7 mouse cellular contexts compared by ENCODE assay signal in genomic region chr7:16931968-16932627, GRCm38 (mm10). TPM values are rescaled to one million over a fixed set of nuclear protein-coding genes. Genes with fewer than 3 reads are reported as not detected.
A peak's percentile ranks its signal among the peaks of the same experiment; 100 is the strongest.
DNase-seq lines count a peak whose midpoint lies in the region; ATAC-seq and TF ChIP-seq lines count a peak whose summit lies in the region.

No protein-coding gene starts in this region.

- 16% methylated on average over 14 of the region's 14 CpGs for WGBS in forebrain, postnatal 0 days
- WGBS in hindbrain, embryonic 11.5 days, result 18% methylated on average over 14 of the region's 14 CpGs

- H3K27me3 ChIP-seq in forebrain, postnatal 0 days (ENCODE audit: insufficient read depth, low read length), result no peaks in the 10 kb centered on the region
- H3K27me3 ChIP-seq in hindbrain, embryonic 11.5 days (ENCODE audit: control insufficient read depth, insufficient read depth, low read length), result no peaks in the 10 kb centered on the region

- peaks cover 4% of the 10 kb centered on the region; the same call in 1 of the 2 replicates for H3K4me1 ChIP-seq in forebrain, postnatal 0 days (ENCODE audit: insufficient read depth)
- no peaks in the 10 kb centered on the region for H3K4me1 ChIP-seq in hindbrain, embryonic 11.5 days (replicated peaks; ENCODE audit: control insufficient read depth, insufficient read depth, low read length)

- no peaks in the 10 kb centered on the region for H3K36me3 ChIP-seq in forebrain, postnatal 0 days (ENCODE audit: insufficient read depth)
- no peaks in the 10 kb centered on the region for H3K36me3 ChIP-seq in hindbrain, embryonic 11.5 days (ENCODE audit: control insufficient read depth, insufficient read depth, low read length)

- H3K4me2 ChIP-seq in forebrain, postnatal 0 days (ENCODE audit: low read depth), result no peak overlapping the region
- H3K4me2 ChIP-seq in hindbrain, embryonic 11.5 days (replicated peaks; ENCODE audit: low read depth, low read length), result no peak overlapping the region

- no peaks in the 10 kb centered on the region for H3K9me3 ChIP-seq in forebrain, postnatal 0 days (ENCODE audit: low read length)
- no peaks in the 10 kb centered on the region for H3K9me3 ChIP-seq in hindbrain, embryonic 11.5 days (ENCODE audit: control insufficient read depth, low read length)

- peak; percentile 70 for ATAC-seq in forebrain, postnatal 0 days
- peak; percentile 71 for ATAC-seq in hindbrain, embryonic 11.5 days (ENCODE audit: low FRiP score)

- H3K4me3 ChIP-seq in forebrain, postnatal 0 days (ENCODE audit: low read depth, low read length), result no peak overlapping the region
- no peak overlapping the region for H3K4me3 ChIP-seq in hindbrain, embryonic 11.5 days (ENCODE audit: low read depth, low read length)

- peak overlapping the region; percentile 76 for H3K27ac ChIP-seq in forebrain, postnatal 0 days (ENCODE audit: low read depth, low read length)
- no peak overlapping the region for H3K27ac ChIP-seq in hindbrain, embryonic 11.5 days (ENCODE audit: low read depth, low read length)

- peak; percentile 84 for DNase-seq in R1 (ENCODE audit: low read depth, low spot score)
- DNase-seq in cerebellum, adult 18-20 months, result peak; percentile 88 to 95
- DNase-seq in forebrain, postnatal 0 days, result peak; percentile 96
- peak; percentile 93 for DNase-seq in hindbrain, embryonic 11.5 days (ENCODE audit: low spot score)
- DNase-seq in layer of hippocampus, adult 9-11 months, result peak; percentile 88
- peak; percentile 90 for DNase-seq in lung, postnatal 14 days
- peak; percentile 88 for DNase-seq in retina, postnatal 7 days (ENCODE audit: low read depth, low spot score)

- no peak overlapping the region for H3K9ac ChIP-seq in forebrain, postnatal 0 days
- H3K9ac ChIP-seq in hindbrain, embryonic 11.5 days (ENCODE audit: low read depth, low read length), result no peak overlapping the region

- TF ChIP-seq CTCF in forebrain, postnatal 0 days (IDR thresholded peaks at IDR 0.05; ENCODE audit: low read depth), result peak; percentile 97

RNA-seq across cellular contexts. Expression of gene Calm3, which starts 8.2 kb away (rescaled TPM):
- total RNA-seq in forebrain, postnatal 0 days (2014; rRNA removed), result 1,323 and 1,444 TPM in 2 replicates
- polyA plus RNA-seq in forebrain, postnatal 0 days (2015; fragmentation: Nextera tagmentation; extraction: Ambion mirVana), result 403 and 424 TPM in 2 replicates
- polyA plus RNA-seq in hindbrain, embryonic 11.5 days (2014; fragmentation: Nextera tagmentation; extraction: Ambion mirVana), result 322 and 337 TPM in 2 replicates

RNA-seq across cellular contexts. Expression of gene Pnmal2, which starts 12.4 kb away (rescaled TPM):
- 98.9 and 133 TPM in 2 replicates for total RNA-seq in forebrain, postnatal 0 days (2014; rRNA removed)
- polyA plus RNA-seq in forebrain, postnatal 0 days (2015; fragmentation: Nextera tagmentation; extraction: Ambion mirVana), result 87.5 and 134 TPM in 2 replicates
- polyA plus RNA-seq in hindbrain, embryonic 11.5 days (2014; fragmentation: Nextera tagmentation; extraction: Ambion mirVana), result 7.8 and 11.0 TPM in 2 replicates

RNA-seq across cellular contexts. Expression of gene Ptgir, which starts 25.8 kb away (rescaled TPM):
- total RNA-seq in forebrain, postnatal 0 days (2014; rRNA removed), result 0.15 TPM in 1 of 2 replicates, not detected in the other
- 0.08 and 0.09 TPM in 2 replicates for polyA plus RNA-seq in forebrain, postnatal 0 days (2015; fragmentation: Nextera tagmentation; extraction: Ambion mirVana)
- 0.56 and 0.81 TPM in 2 replicates for polyA plus RNA-seq in hindbrain, embryonic 11.5 days (2014; fragmentation: Nextera tagmentation; extraction: Ambion mirVana)

RNA-seq across cellular contexts. Expression of gene Pnmal1, which starts 27.4 kb away (rescaled TPM):
- total RNA-seq in forebrain, postnatal 0 days (2014; rRNA removed), result 53.4 and 64.8 TPM in 2 replicates
- polyA plus RNA-seq in forebrain, postnatal 0 days (2015; fragmentation: Nextera tagmentation; extraction: Ambion mirVana), result 51.1 and 61.5 TPM in 2 replicates
- polyA plus RNA-seq in hindbrain, embryonic 11.5 days (2014; fragmentation: Nextera tagmentation; extraction: Ambion mirVana), result 17.6 and 19.5 TPM in 2 replicates

RNA-seq across cellular contexts. Expression of gene Gng8, which starts 40.5 kb away (rescaled TPM):
- total RNA-seq in forebrain, postnatal 0 days (2014; rRNA removed), result not detected in 2 replicates
- 9.3 and 16.4 TPM in 2 replicates for polyA plus RNA-seq in forebrain, postnatal 0 days (2015; fragmentation: Nextera tagmentation; extraction: Ambion mirVana)
- 9.0 and 11.0 TPM in 2 replicates for polyA plus RNA-seq in hindbrain, embryonic 11.5 days (2014; fragmentation: Nextera tagmentation; extraction: Ambion mirVana)
